Comparison of ENCODE assay signal across 17 mouse cellular contexts in the genomic region with DNA sequence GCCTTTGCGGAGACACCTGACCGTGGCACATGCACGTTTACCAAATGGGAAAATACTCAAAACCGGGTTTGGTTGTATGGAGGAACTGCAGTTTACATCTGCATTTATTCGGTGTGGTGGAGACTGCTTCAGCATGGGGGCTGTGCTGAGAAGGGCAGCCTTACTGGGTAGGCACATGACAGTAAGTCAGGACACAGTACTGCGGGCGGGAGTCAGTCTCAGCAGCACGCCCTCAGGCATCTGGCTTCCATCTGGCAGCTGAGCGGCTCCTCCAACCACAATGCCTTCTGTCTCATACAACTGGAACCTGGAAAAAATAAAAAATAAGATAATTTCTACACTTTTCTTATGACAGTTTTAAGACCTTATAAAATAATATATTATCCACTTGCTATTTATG. TPM values are rescaled to one million over a fixed set of nuclear protein-coding genes. Genes with fewer than 3 reads are reported as not detected.
DNase-seq lines count a peak whose midpoint lies in the region; ATAC-seq and TF ChIP-seq lines count a peak whose summit lies in the region.
"Had no signal": no experiment of that assay in that cellular context is flagged by ENCODE, and none has a peak within 500 bp of the region (broad histone marks: within the 10 kb centered on the region; RNA-seq: fewer than 3 reads in every experiment).

No protein-coding gene starts in this region.

- no peaks in the 10 kb centered on the region for H3K27me3 ChIP-seq in forebrain, embryonic 11.5 days (ENCODE audit: control insufficient read depth, insufficient read depth, low read length)
- no peaks in the 10 kb centered on the region for H3K27me3 ChIP-seq in forebrain, embryonic 12.5 days
- no peaks in the 10 kb centered on the region for H3K27me3 ChIP-seq in midbrain, embryonic 14.5 days (ENCODE audit: control insufficient read depth, insufficient read depth, low read length)
- H3K27me3 ChIP-seq in midbrain, postnatal 0 days (ENCODE audit: insufficient read depth, low read length): no peaks in the 10 kb centered on the region
- no peaks in the 10 kb centered on the region for H3K27me3 ChIP-seq in neural tube, embryonic 14.5 days (ENCODE audit: control insufficient read depth, insufficient read depth, low read length)
- H3K27me3 ChIP-seq: heart, embryonic 15.5 days; intestine, embryonic 15.5 days; limb, embryonic 15.5 days; lung, embryonic 15.5 days; megakaryocyte, embryonic 14.5 days had no signal

- H3K9ac ChIP-seq in forebrain, embryonic 11.5 days (ENCODE audit: low read length): no peak overlapping the region
- no peak overlapping the region for H3K9ac ChIP-seq in forebrain, embryonic 12.5 days
- no peak overlapping the region for H3K9ac ChIP-seq in midbrain, embryonic 14.5 days (replicated peaks; ENCODE audit: low read length)
- H3K9ac ChIP-seq in midbrain, postnatal 0 days (replicated peaks; ENCODE audit: low read length, poor library complexity, severe bottlenecking): no peak overlapping the region
- no peak overlapping the region for H3K9ac ChIP-seq in neural tube, embryonic 14.5 days (replicated peaks; ENCODE audit: low read depth, low read length)
- H3K9ac ChIP-seq: heart, embryonic 15.5 days; intestine, embryonic 15.5 days; limb, embryonic 15.5 days; lung, embryonic 15.5 days had no signal

- DNase-seq in forebrain, embryonic 11.5 days (ENCODE audit: low spot score): no peak
- DNase-seq in midbrain, embryonic 14.5 days: peak; percentile 39
- DNase-seq in midbrain, postnatal 0 days (ENCODE audit: low spot score): no peak
- peak; percentile 28 to 37 for DNase-seq in layer of hippocampus, adult 8-10 months (ENCODE audit: low spot score in 2 of 2)
- no peak for DNase-seq in spleen, adult 12 weeks (ENCODE audit: low spot score)
- no peak for DNase-seq in ovary, adult 18-20 months (ENCODE audit: low spot score)
- DNase-seq: cerebellum, adult 9-11 months; gastrocnemius, adult 2 months; kidney, postnatal 14 days had no signal

- WGBS in forebrain, embryonic 11.5 days: 87% methylated on average over 9 of the region's 9 CpGs
- 89% methylated on average over 9 of the region's 9 CpGs for WGBS in forebrain, embryonic 12.5 days
- WGBS in midbrain, embryonic 14.5 days: 87% methylated on average over 9 of the region's 9 CpGs
- WGBS in midbrain, postnatal 0 days: 88% methylated on average over 9 of the region's 9 CpGs
- 67% methylated on average over 9 of the region's 9 CpGs for WGBS in neural tube, embryonic 14.5 days

- peaks cover 39% of the 10 kb centered on the region for H3K36me3 ChIP-seq in forebrain, embryonic 11.5 days (ENCODE audit: control insufficient read depth, insufficient read depth, low read length)
- H3K36me3 ChIP-seq in forebrain, embryonic 12.5 days (replicated peaks): peaks cover 72% of the 10 kb centered on the region
- H3K36me3 ChIP-seq in midbrain, embryonic 14.5 days (ENCODE audit: control insufficient read depth, insufficient read depth, low read length): peaks cover 65% of the 10 kb centered on the region
- peaks cover 48% of the 10 kb centered on the region for H3K36me3 ChIP-seq in midbrain, postnatal 0 days (ENCODE audit: insufficient read depth, low read length)
- peaks cover 57% of the 10 kb centered on the region for H3K36me3 ChIP-seq in neural tube, embryonic 14.5 days (ENCODE audit: control insufficient read depth, insufficient read depth, low read length)

- no peak overlapping the region for H3K4me3 ChIP-seq in forebrain, embryonic 11.5 days (ENCODE audit: low read depth, low read length)
- H3K4me3 ChIP-seq in forebrain, embryonic 12.5 days (replicated peaks): no peak overlapping the region
- no peak overlapping the region for H3K4me3 ChIP-seq in midbrain, embryonic 14.5 days (replicated peaks; ENCODE audit: low read depth, low read length)
- no peak overlapping the region for H3K4me3 ChIP-seq in midbrain, postnatal 0 days (ENCODE audit: low read depth, low read length)
- no peak overlapping the region for H3K4me3 ChIP-seq in neural tube, embryonic 14.5 days (ENCODE audit: low read depth, low read length)
- H3K4me3 ChIP-seq: gastrocnemius, adult 2 months; heart, embryonic 15.5 days; intestine, embryonic 15.5 days; limb, embryonic 15.5 days; lung, embryonic 15.5 days; megakaryocyte, embryonic 14.5 days; myocyte had no signal

- no peak for TF ChIP-seq CTCF in midbrain, postnatal 0 days (IDR thresholded peaks at IDR 0.05)

- no peaks in the 10 kb centered on the region for H3K9me3 ChIP-seq in forebrain, embryonic 11.5 days (ENCODE audit: control insufficient read depth, low read length)
- 0 out of 2 replicates have a peak, but pooled peaks cover 6% of the 10 kb centered on the region for H3K9me3 ChIP-seq in forebrain, embryonic 12.5 days
- no peaks in the 10 kb centered on the region for H3K9me3 ChIP-seq in midbrain, embryonic 14.5 days (ENCODE audit: control insufficient read depth, low read length)
- peaks cover 6% of the 10 kb centered on the region; the same call in 1 of the 2 replicates for H3K9me3 ChIP-seq in midbrain, postnatal 0 days (ENCODE audit: low read length)
- H3K9me3 ChIP-seq in neural tube, embryonic 14.5 days (ENCODE audit: control insufficient read depth, low read length): no peaks in the 10 kb centered on the region
- H3K9me3 ChIP-seq: heart, embryonic 15.5 days; intestine, embryonic 15.5 days; limb, embryonic 15.5 days; lung, embryonic 15.5 days had no signal

- H3K27ac ChIP-seq in forebrain, embryonic 11.5 days (ENCODE audit: low read depth, low read length): no peak overlapping the region
- H3K27ac ChIP-seq in forebrain, embryonic 12.5 days: no peak overlapping the region
- H3K27ac ChIP-seq in midbrain, embryonic 14.5 days (replicated peaks; ENCODE audit: low read depth, low read length): no peak overlapping the region
- H3K27ac ChIP-seq in midbrain, postnatal 0 days (ENCODE audit: low read depth, low read length): no peak overlapping the region
- H3K27ac ChIP-seq in neural tube, embryonic 14.5 days (ENCODE audit: low read depth, low read length): no peak overlapping the region
- H3K27ac ChIP-seq: gastrocnemius, adult 2 months; heart, embryonic 15.5 days; intestine, embryonic 15.5 days; limb, embryonic 15.5 days; lung, embryonic 15.5 days had no signal

- H3K4me1 ChIP-seq in forebrain, embryonic 11.5 days (replicated peaks; ENCODE audit: control insufficient read depth, insufficient read depth, low read length): no peaks in the 10 kb centered on the region
- no peaks in the 10 kb centered on the region for H3K4me1 ChIP-seq in forebrain, embryonic 12.5 days
- no peaks in the 10 kb centered on the region for H3K4me1 ChIP-seq in midbrain, embryonic 14.5 days (ENCODE audit: control insufficient read depth, insufficient read depth, low read length)
- H3K4me1 ChIP-seq in midbrain, postnatal 0 days (ENCODE audit: insufficient read depth, low read length): no peaks in the 10 kb centered on the region
- H3K4me1 ChIP-seq in neural tube, embryonic 14.5 days (ENCODE audit: control insufficient read depth, insufficient read depth, low read length): no peaks in the 10 kb centered on the region; the same call in 1 of the 2 replicates
- H3K4me1 ChIP-seq: heart, embryonic 15.5 days; intestine, embryonic 15.5 days; limb, embryonic 15.5 days; lung, embryonic 15.5 days; megakaryocyte, embryonic 14.5 days had no signal

- ATAC-seq in forebrain, embryonic 11.5 days (replicated peaks; ENCODE audit: low FRiP score): 0 out of 2 replicates have a peak, but pooled peaks have one; percentile 44
- ATAC-seq in forebrain, embryonic 12.5 days (ENCODE audit: low FRiP score): no peak
- no peak for ATAC-seq in midbrain, embryonic 14.5 days (ENCODE audit: low FRiP score, low TSS enrichment)
- no peak for ATAC-seq in midbrain, postnatal 0 days (ENCODE audit: low FRiP score)
- peak; percentile 75 for ATAC-seq in neural tube, embryonic 14.5 days (ENCODE audit: low read depth)
- ATAC-seq: intestine, embryonic 15.5 days had no signal

- no peak overlapping the region for H3K4me2 ChIP-seq in forebrain, embryonic 11.5 days (ENCODE audit: low read depth, low read length, severe bottlenecking)
- no peak overlapping the region for H3K4me2 ChIP-seq in forebrain, embryonic 12.5 days
- no peak overlapping the region for H3K4me2 ChIP-seq in midbrain, embryonic 14.5 days (ENCODE audit: low read length)
- H3K4me2 ChIP-seq in midbrain, postnatal 0 days (ENCODE audit: low read depth, low read length, poor library complexity, severe bottlenecking): no peak overlapping the region
- no peak overlapping the region for H3K4me2 ChIP-seq in neural tube, embryonic 14.5 days (ENCODE audit: low read depth, low read length)
- H3K4me2 ChIP-seq: heart, embryonic 15.5 days; intestine, embryonic 15.5 days; limb, embryonic 15.5 days; lung, embryonic 15.5 days had no signal

RNA-seq across cellular contexts. Expression of gene Ankrd50, which starts 32.4 kb away (rescaled TPM):
- polyA plus RNA-seq in forebrain, embryonic 11.5 days (2014; fragmentation: Nextera tagmentation; extraction: Ambion mirVana): 27.0 and 30.0 TPM in 2 replicates
- polyA plus RNA-seq in forebrain, embryonic 12.5 days (2016; fragmentation: Nextera tagmentation; extraction: Ambion mirVana): 36.2 and 37.3 TPM in 2 replicates
- 26.1 and 37.1 TPM in 2 replicates for polyA plus RNA-seq in midbrain, embryonic 14.5 days (2014; fragmentation: Nextera tagmentation; extraction: Ambion mirVana)
- total RNA-seq in midbrain, postnatal 0 days (2014; rRNA removed): 72.7 and 74.1 TPM in 2 replicates
- 12.2 and 14.9 TPM in 2 replicates for polyA plus RNA-seq in midbrain, postnatal 0 days (2015; fragmentation: Nextera tagmentation; extraction: Ambion mirVana)
- 10 to 100 TPM; 44.6 to 60.4 (median 47.6) TPM for total RNA-seq in layer of hippocampus, adult 8-10 months (2022)
- polyA plus RNA-seq in neural tube, embryonic 14.5 days (2014; fragmentation: Nextera tagmentation; extraction: Ambion mirVana): 21.3 and 33.4 TPM in 2 replicates

Comparison
In these comparisons a context has a peak if more than half of its experiments do, and no peak if none do; other contexts are left out.
1. ATAC-seq: peak in forebrain, embryonic 11.5 days (single experiment) and neural tube, embryonic 14.5 days (single experiment); none in forebrain, embryonic 12.5 days (single experiment), midbrain, embryonic 14.5 days (single experiment) and midbrain, postnatal 0 days (single experiment).
2. DNase-seq: peak in midbrain, embryonic 14.5 days (single experiment) and layer of hippocampus, adult 8-10 months (2 of 2); none in forebrain, embryonic 11.5 days (single experiment), midbrain, postnatal 0 days (single experiment), spleen, adult 12 weeks (single experiment) and ovary, adult 18-20 months (single experiment).